8 mouse cellular contexts compared by ENCODE assay signal in the genomic region with DNA sequence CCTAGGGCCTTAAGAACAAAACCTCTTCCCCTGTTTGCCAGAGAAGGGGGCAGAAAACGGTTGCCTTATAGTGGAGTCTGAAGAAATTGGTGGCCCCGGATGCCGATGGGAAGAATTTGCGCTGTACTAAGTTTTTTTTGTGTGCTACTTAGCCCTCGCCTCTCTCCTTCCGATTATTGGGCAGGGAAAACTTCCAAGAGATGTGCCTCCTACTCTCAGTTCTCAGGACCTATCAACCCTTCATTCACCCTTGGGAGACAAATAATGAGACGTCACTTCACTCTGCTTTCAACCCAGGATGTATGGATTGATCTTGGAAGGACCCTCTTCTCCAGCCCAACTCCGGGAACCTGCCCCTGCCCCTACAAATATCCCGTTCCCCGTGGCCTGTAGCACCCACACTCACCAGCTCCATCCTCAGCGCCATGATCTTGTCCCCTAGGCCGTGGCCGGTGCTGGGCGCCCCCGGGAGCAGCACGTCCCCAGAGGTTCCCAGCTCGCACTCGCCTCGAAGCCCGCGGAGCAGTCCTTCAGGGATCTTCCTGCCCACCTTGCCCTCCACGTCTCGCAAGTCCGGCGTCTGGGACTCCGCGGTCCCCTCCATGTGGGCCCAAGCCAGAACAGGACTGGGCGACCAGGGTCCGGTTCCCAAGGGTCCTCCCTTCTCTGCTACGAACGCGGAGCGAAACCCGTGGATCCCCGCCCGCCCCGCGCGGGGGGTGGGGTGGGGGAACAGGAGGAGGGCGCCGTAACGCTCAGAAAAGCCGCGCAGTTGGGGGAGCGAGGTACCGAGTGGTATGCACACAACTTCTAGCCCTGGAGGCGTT. TPM values are rescaled to one million over a fixed set of nuclear protein-coding genes. Genes with fewer than 3 reads are reported as not detected.
A peak's percentile ranks its signal among the peaks of the same experiment; 100 is the strongest.
DNase-seq lines count a peak whose midpoint lies in the region; ATAC-seq lines count a peak whose summit lies in the region.

No protein-coding gene starts in this region.

- H3K4me3 ChIP-seq in hindbrain, embryonic 15.5 days: peak overlapping the region; percentile 51
- peak overlapping the region; percentile 91 for H3K4me3 ChIP-seq in megakaryocyte, embryonic 14.5 days (replicated peaks)

- peak; percentile 62 for DNase-seq in ZHBTc4 (ENCODE audit: low read depth, low spot score)
- DNase-seq in cerebellum, postnatal 14 days: peak; percentile 85 to 90
- DNase-seq in gastrocnemius, adult 8-10 months (ENCODE audit: low spot score in 2 of 2): peak; percentile 50 to 53
- peak; percentile 50 to 85 for DNase-seq in left cerebral cortex, postnatal 10 days (ENCODE audit: extremely low spot score in 1 of 2, low spot score in 2 of 2)
- peak; percentile 74 to 79 for DNase-seq in right cerebral cortex, adult 2 months (ENCODE audit: low spot score in 2 of 2)
- peak; percentile 47 to 68 for DNase-seq in urinary bladder, postnatal 4 days (ENCODE audit: low spot score in 2 of 2)

- 1% methylated on average over 47 of the region's 47 CpGs for WGBS in hindbrain, embryonic 15.5 days

- peaks cover 22% of the 10 kb centered on the region for H3K4me1 ChIP-seq in hindbrain, embryonic 15.5 days (replicated peaks)
- H3K4me1 ChIP-seq in megakaryocyte, embryonic 14.5 days: peaks cover 20% of the 10 kb centered on the region

- H3K36me3 ChIP-seq in hindbrain, embryonic 15.5 days: no peaks in the 10 kb centered on the region
- peaks cover 4% of the 10 kb centered on the region for H3K36me3 ChIP-seq in megakaryocyte, embryonic 14.5 days (replicated peaks; ENCODE audit: low read length)

- ATAC-seq in hindbrain, embryonic 15.5 days (ENCODE audit: low FRiP score, low read depth): peak; percentile 74

- peak overlapping the region; percentile 50 for H3K9ac ChIP-seq in hindbrain, embryonic 15.5 days

- peaks cover 7% of the 10 kb centered on the region for H3K27me3 ChIP-seq in hindbrain, embryonic 15.5 days
- peaks cover 40% of the 10 kb centered on the region for H3K27me3 ChIP-seq in megakaryocyte, embryonic 14.5 days (replicated peaks)

- no peak overlapping the region for H3K27ac ChIP-seq in hindbrain, embryonic 15.5 days (replicated peaks)

- intact Hi-C loops in left cerebral cortex, postnatal 10 days (cut with DNase I): no loop called here

- no peaks in the 10 kb centered on the region for H3K9me3 ChIP-seq in hindbrain, embryonic 15.5 days
- H3K9me3 ChIP-seq in megakaryocyte, embryonic 14.5 days: peaks cover 6% of the 10 kb centered on the region

- H3K4me2 ChIP-seq in hindbrain, embryonic 15.5 days: peak overlapping the region; percentile 95

RNA-seq across cellular contexts. Expression of a gene that starts 7.0 kb away (rescaled TPM):
- total RNA-seq in gastrocnemius, adult 8-10 months (2022): 1 to 10 TPM; 4.4 to 7.7 (median 6.9) TPM
- 2.5 and 2.9 TPM in 2 replicates for polyA plus RNA-seq in hindbrain, embryonic 15.5 days (2015; fragmentation: Nextera tagmentation; extraction: Ambion mirVana)
- 10 to 100 TPM; 26.8 to 31.2 TPM for total RNA-seq in left cerebral cortex, postnatal 10 days (2021)
- 0.93 TPM in 1 of 2 replicates, not detected in the other for polyA plus RNA-seq in megakaryocyte, embryonic 14.5 days (2012; ENCODE audit: insufficient read depth, low replicate concordance)

RNA-seq across cellular contexts. Expression of a gene that starts 20.5 kb away (rescaled TPM):
- total RNA-seq in gastrocnemius, adult 8-10 months (2022): 10 to 100 TPM; 50.0 to 51.9 (median 50.8) TPM
- 69.5 and 69.9 TPM in 2 replicates for polyA plus RNA-seq in hindbrain, embryonic 15.5 days (2015; fragmentation: Nextera tagmentation; extraction: Ambion mirVana)
- total RNA-seq in left cerebral cortex, postnatal 10 days (2021): 10 to 100 TPM; 79.3 to 82.9 TPM
- 1.0 and 6.1 TPM in 2 replicates for polyA plus RNA-seq in megakaryocyte, embryonic 14.5 days (2012; ENCODE audit: insufficient read depth, low replicate concordance)

RNA-seq across cellular contexts. Expression of a gene that starts 20.6 kb away (rescaled TPM):
- total RNA-seq in gastrocnemius, adult 8-10 months (2022): under 1 TPM; 0.18 to 0.46 (median 0.27) TPM
- polyA plus RNA-seq in hindbrain, embryonic 15.5 days (2015; fragmentation: Nextera tagmentation; extraction: Ambion mirVana): 9.9 and 10.7 TPM in 2 replicates
- total RNA-seq in left cerebral cortex, postnatal 10 days (2021): 1 to 10 TPM; 1.1 to 1.3 TPM
- polyA plus RNA-seq in megakaryocyte, embryonic 14.5 days (2012; ENCODE audit: insufficient read depth, low replicate concordance): 0.75 TPM in 1 of 2 replicates, not detected in the other

RNA-seq across cellular contexts. Expression of a gene that starts 23.3 kb away (rescaled TPM):
- not detected for total RNA-seq in gastrocnemius, adult 8-10 months (2022)
- 0.21 TPM in 1 of 2 replicates, not detected in the other for polyA plus RNA-seq in hindbrain, embryonic 15.5 days (2015; fragmentation: Nextera tagmentation; extraction: Ambion mirVana)
- total RNA-seq in left cerebral cortex, postnatal 10 days (2021): under 1 TPM; 0.60 to 0.73 TPM
- not detected in 2 replicates for polyA plus RNA-seq in megakaryocyte, embryonic 14.5 days (2012; ENCODE audit: insufficient read depth, low replicate concordance)

RNA-seq across cellular contexts. Expression of a gene that starts 29.1 kb away (rescaled TPM):
- total RNA-seq in gastrocnemius, adult 8-10 months (2022): not detected
- polyA plus RNA-seq in hindbrain, embryonic 15.5 days (2015; fragmentation: Nextera tagmentation; extraction: Ambion mirVana): not detected in 2 replicates
- total RNA-seq in left cerebral cortex, postnatal 10 days (2021): not detected
- polyA plus RNA-seq in megakaryocyte, embryonic 14.5 days (2012; ENCODE audit: insufficient read depth, low replicate concordance): not detected in 2 replicates
